Mouse (Mus musculus): ENCODE data around the gene Il2rb. TPM values are rescaled to one million over a fixed set of nuclear protein-coding genes. Genes with fewer than 3 reads are reported as not detected.
A peak's percentile ranks its signal among the peaks of the same experiment; 100 is the strongest.

Il2rb gene
- 0.53 and 0.69 TPM in 2 replicates for polyA plus RNA-seq (2015; fragmentation: Nextera tagmentation; extraction: Ambion mirVana)

DNA sequence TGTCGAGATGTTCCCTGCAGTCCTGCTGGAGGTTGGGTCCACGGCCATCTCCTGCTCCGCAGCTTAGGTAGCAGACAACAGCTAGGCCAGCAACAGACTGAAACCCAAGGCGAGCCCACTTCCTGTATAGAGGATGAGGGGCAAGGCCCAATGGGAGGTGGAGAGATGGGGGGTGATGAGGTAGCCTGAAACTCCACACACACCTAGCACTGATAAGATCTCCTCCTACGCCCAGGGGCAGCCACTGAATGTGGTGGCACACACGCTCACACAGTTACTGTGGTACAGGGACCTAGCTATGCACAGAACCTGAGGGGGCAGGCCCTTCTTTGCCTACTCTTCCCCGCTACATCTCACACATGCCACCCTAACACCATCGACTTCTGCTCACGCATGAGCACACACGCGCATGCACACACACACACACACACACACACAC, at the start of gene Il2rb:
Gene Il2rb (minus strand): TSS at position 304 of the 439 bp plus-strand sequence.
- Histone ChIP-seq H3K4me1 (no peaks in the 10 kb centered on the region), H3K9me3 (no peaks in the 10 kb centered on the region), H3K36me3 (no peaks in the 10 kb centered on the region), H3K27me3 (replicated peaks) (no peaks in the 10 kb centered on the region), H3K4me2 (no peak within 1 kb of the TSS), H3K9ac (no peak within 1 kb of the TSS), H3K4me3 (replicated peaks) (no peak within 1 kb of the TSS), H3K27ac (no peak within 1 kb of the TSS)
- 82% methylated on average over 11 of the region's 11 CpGs for WGBS
- no peak for ATAC-seq (ENCODE audit: insufficient read depth, low FRiP score, low read depth)

DNA sequence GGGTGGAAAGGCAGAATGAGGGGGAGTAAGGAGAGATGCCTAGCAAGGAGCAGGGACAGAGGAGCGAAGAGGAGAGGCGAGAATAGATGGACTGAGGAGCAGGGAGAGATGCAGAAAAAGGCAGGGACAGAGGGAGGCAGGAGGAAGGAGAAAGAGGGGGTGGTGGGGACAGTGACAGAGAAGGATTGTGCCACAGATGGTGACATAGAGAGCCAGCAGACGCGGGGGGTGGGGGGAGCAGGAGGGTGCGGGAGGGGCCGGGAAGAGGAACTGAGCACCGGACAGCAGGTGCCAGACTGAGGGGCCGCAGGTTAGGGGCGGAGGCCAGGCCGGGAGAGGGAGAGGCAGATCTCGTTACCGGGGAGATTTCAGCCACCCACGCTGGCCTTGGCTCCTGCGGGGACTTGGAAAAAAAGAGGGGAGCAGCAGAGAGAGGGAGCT, 49.5 kb upstream of the Il2rb start, which contains the start of gene Sstr3:
Gene Sstr3 (minus strand): TSS at position 125 of the 441 bp plus-strand sequence.
- no peak within 1 kb of the TSS for H3K27ac ChIP-seq
- H3K9me3 ChIP-seq = no peaks in the 10 kb centered on the region
- no peak within 1 kb of the TSS for H3K9ac ChIP-seq
- no peak within 1 kb of the TSS for H3K4me3 ChIP-seq (replicated peaks)
- peaks cover 11% of the 10 kb centered on the region; the same call in 1 of the 2 replicates for H3K4me1 ChIP-seq
- ATAC-seq (ENCODE audit: insufficient read depth, low FRiP score, low read depth) = no peak
- 9% methylated on average over 14 of the region's 14 CpGs for WGBS
- peaks cover 4% of the 10 kb centered on the region; the same call in 1 of the 2 replicates for H3K27me3 ChIP-seq (replicated peaks)
- no peaks in the 10 kb centered on the region for H3K36me3 ChIP-seq
- no peak within 1 kb of the TSS for H3K4me2 ChIP-seq

DNA sequence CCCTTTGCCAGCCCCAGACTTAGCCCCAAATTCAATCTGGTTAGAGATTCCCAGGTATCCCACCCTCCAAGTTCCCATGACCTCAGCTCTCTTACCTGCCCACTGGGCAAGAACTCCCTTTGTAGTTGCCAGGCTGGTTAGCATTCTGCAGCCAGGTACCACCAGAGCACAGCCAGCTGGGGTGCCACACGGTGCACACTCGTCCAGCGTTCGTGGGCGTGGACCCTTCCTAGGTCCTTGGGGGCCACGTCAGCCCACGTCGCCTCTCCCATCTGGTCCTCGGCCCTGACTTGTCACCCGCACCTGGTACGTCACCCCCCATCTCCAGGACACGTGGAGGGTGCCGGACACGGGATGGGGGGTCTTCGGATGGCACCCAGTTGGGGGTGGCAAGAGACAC, 49.0 kb upstream of the Il2rb start:
- H3K9me3 ChIP-seq = no peaks in the 10 kb centered on the region
- no peak overlapping the region for H3K9ac ChIP-seq
- H3K4me3 ChIP-seq (replicated peaks) = no peak overlapping the region
- peaks cover 11% of the 10 kb centered on the region; the same call in 1 of the 2 replicates for H3K4me1 ChIP-seq
- no peak for ATAC-seq (ENCODE audit: insufficient read depth, low FRiP score, low read depth)
- peaks cover 4% of the 10 kb centered on the region; the same call in 1 of the 2 replicates for H3K27me3 ChIP-seq (replicated peaks)
- H3K4me2 ChIP-seq = no peak overlapping the region
- 72% methylated on average over 15 of the region's 15 CpGs for WGBS
- no peaks in the 10 kb centered on the region for H3K36me3 ChIP-seq
- H3K27ac ChIP-seq = no peak overlapping the region

DNA sequence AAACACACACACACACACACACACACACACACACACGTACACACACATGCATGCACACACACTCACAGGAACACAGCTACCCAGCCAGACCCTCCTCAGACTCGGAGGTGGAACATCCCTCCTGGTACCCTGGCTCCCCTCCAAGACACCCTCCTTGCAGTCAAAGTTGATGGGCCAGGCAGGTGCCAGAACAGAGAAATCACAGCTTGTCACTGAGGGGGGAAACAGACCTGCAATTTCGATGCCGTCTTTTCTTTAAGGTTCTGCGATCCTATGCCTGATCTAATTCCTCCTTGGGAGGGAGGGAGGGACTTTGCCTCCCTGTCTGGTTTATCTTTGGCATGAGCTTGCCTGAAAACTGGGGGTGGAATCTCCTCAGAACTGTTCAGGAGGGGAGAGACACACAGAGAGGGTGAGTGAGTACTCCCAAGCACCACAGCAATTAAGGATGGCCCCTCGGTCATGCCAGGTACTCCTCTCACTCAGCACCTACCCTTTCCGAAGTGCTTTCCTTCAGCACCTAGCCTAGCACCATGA, 47.8 kb upstream of the Il2rb start:
- no peak for ATAC-seq (ENCODE audit: insufficient read depth, low FRiP score, low read depth)
- Histone ChIP-seq H3K36me3 (no peaks in the 10 kb centered on the region), H3K9me3 (no peaks in the 10 kb centered on the region), H3K4me3 (replicated peaks) (no peak overlapping the region), H3K4me2 (no peak overlapping the region), H3K4me1 (peaks cover 7% of the 10 kb centered on the region; the same call in 1 of the 2 replicates), H3K9ac (no peak overlapping the region), H3K27ac (no peak overlapping the region), H3K27me3 (replicated peaks) (peaks cover 4% of the 10 kb centered on the region; the same call in 1 of the 2 replicates)
- 65% methylated on average over 7 of the region's 7 CpGs for WGBS

DNA sequence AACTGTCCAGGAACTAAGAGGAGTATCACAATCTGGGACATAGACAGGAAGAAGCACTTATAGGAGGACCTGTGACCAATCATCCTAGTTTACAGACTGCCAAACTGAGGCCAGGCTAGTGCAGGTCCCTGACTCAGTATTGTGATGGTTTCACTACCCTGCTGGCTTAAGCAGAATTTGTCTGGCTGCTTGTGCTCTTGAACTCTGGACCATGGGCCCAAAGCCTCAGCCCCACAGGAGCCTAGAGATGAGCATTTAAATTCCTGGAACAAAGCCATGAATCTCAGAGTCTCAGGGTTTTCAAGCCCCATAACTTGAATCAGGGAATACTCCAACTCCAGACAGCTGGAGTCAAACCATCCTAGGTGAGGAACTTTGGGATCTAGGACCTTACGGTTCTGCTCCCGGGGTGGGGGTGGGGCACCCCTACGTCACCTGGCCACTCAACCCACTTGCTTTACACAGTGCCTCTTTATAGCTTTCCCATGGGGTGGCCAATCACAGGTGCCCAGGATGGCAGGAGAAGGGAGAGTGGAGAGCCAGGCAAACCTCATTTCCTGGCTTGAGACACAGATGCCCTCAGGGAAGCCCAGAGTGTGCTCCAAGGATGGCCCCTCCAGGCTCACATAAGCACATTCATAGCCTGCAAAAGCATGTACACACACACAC, 47.2 kb upstream of the Il2rb start:
- Histone ChIP-seq H3K4me1 (peaks cover 7% of the 10 kb centered on the region; the same call in 1 of the 2 replicates), H3K27me3 (replicated peaks) (peaks cover 4% of the 10 kb centered on the region; the same call in 1 of the 2 replicates), H3K36me3 (no peaks in the 10 kb centered on the region), H3K27ac (no peak overlapping the region), H3K4me2 (no peak overlapping the region), H3K4me3 (replicated peaks) (no peak overlapping the region), H3K9ac (no peak overlapping the region), H3K9me3 (no peaks in the 10 kb centered on the region)
- 73% methylated on average over 3 of the region's 3 CpGs for WGBS
- ATAC-seq (ENCODE audit: insufficient read depth, low FRiP score, low read depth) = no peak

DNA sequence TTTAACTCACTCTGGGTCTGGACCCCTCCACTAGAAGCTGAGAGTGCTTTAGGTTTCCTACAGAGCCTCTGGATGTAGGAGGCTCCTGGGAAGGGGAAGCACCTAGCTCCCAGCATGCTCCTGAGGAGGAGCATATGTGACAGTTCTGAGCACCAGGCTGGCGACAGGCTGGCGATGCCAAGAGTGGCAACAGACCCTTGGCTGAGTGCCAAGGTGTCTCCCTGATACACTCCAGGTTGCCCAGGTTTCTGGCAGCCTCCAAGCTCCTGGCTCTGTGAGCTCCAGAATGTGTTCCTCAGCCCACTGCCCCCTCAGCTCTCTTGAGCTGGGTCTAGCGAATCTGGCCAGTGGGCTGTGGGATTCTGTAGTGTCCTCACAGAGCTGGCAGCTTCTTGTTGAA, 46.5 kb upstream of the Il2rb start:
- H3K9me3 ChIP-seq = no peaks in the 10 kb centered on the region
- H3K36me3 ChIP-seq = no peaks in the 10 kb centered on the region
- no peak overlapping the region for H3K27ac ChIP-seq
- H3K4me2 ChIP-seq = no peak overlapping the region
- no peak overlapping the region for H3K9ac ChIP-seq
- no peak for ATAC-seq (ENCODE audit: insufficient read depth, low FRiP score, low read depth)
- H3K27me3 ChIP-seq (replicated peaks) = peaks cover 4% of the 10 kb centered on the region; the same call in 1 of the 2 replicates
- no peak overlapping the region for H3K4me3 ChIP-seq (replicated peaks)
- WGBS = 58% methylated on average over 3 of the region's 3 CpGs
- peaks cover 7% of the 10 kb centered on the region; the same call in 1 of the 2 replicates for H3K4me1 ChIP-seq

DNA sequence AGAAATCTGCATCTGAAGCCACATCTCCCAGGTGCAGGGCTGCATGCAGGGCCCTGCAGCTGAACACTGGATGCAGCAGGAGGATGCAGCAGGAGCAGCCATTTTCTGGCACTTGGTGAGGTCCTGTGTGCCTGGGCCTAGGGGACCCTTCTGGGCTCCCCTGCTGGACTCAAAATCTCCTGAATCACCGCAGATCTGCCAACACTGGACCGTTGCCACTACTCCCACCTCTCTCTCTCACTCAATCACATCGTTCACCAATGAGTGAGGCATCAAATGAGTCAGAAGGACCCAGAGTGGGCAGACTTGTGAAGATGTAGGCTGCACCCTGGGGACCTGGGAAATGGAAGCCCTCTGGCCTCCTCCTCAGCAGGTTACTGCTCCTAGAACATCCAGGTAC, 46.0 kb upstream of the Il2rb start:
- Histone ChIP-seq H3K4me3 (replicated peaks) (no peak overlapping the region), H3K27ac (no peak overlapping the region), H3K9me3 (no peaks in the 10 kb centered on the region), H3K4me1 (peaks cover 7% of the 10 kb centered on the region; the same call in 1 of the 2 replicates), H3K4me2 (no peak overlapping the region), H3K36me3 (no peaks in the 10 kb centered on the region), H3K9ac (no peak overlapping the region), H3K27me3 (replicated peaks) (peaks cover 4% of the 10 kb centered on the region; the same call in 1 of the 2 replicates)
- 74% methylated on average over 3 of the region's 3 CpGs for WGBS
- ATAC-seq (ENCODE audit: insufficient read depth, low FRiP score, low read depth) = no peak

DNA sequence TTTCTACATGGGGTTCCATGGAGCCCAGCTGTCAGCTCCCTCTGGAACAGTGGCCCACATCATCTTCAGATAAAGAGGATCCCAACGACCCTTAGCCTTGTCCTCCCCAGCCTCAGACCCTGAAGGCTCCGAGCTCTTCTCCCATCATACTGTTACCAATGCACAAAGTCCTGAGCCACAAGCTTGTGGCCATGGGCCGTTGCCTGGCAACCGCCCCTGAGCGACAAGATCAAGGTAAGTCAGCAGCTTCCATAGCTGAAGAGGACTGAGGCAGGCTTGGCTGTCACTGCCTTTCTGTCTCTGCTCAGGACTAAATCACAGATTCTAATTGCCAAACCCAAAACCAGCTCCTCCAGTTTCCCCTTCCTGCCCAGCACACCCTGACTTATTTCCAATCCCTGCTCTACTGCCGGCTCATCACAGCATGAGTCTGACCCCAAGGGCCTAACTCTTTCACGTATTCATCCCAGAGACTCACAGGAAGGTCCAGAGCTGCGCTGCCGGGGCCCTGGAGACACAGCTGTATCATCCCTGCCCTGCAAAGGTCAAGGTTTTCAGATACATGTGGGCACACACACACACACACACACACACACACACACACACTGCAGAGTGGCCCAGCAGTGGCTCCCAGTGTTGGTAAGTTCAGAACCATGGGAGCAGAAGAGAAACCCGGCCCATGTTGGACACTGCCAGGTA, 40.8 kb upstream of the Il2rb start:
- 63% methylated on average over 10 of the region's 10 CpGs for WGBS
- Histone ChIP-seq H3K4me3 (replicated peaks) (no peak overlapping the region), H3K27ac (no peak overlapping the region), H3K36me3 (no peaks in the 10 kb centered on the region), H3K4me2 (no peak overlapping the region), H3K9ac (no peak overlapping the region), H3K9me3 (no peaks in the 10 kb centered on the region), H3K4me1 (peaks cover 11% of the 10 kb centered on the region), H3K27me3 (replicated peaks) (no peaks in the 10 kb centered on the region)
- no peak for ATAC-seq (ENCODE audit: insufficient read depth, low FRiP score, low read depth)

DNA sequence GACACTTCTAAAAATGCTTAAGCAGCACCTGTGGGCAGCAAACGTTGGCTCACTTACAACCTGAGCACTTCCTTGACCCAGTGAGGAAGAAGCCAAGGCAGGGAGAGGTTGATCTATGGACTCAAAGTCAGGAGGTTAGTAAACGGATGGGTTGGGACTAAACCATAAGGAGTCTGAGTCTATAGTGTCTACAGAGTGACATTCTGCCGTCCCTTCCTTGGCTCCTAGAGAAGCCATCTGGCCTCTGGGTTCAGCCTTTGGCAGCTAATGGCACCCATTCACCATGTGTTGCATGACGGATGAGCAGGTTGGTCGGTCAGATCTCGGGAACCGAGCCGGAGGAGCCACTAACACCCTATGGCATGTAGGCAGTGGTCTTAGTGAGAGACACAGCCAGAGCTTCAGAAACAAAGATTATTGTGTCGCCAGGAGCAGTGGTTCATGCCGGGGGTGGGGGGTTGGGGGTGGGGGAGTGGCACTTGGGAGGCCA, 38.3 kb upstream of the Il2rb start:
- Histone ChIP-seq H3K4me2 (no peak overlapping the region), H3K9me3 (no peaks in the 10 kb centered on the region), H3K4me1 (peaks cover 27% of the 10 kb centered on the region), H3K27me3 (replicated peaks) (no peaks in the 10 kb centered on the region), H3K9ac (no peak overlapping the region), H3K4me3 (replicated peaks) (no peak overlapping the region), H3K27ac (peak overlapping the region; percentile 90), H3K36me3 (no peaks in the 10 kb centered on the region)
- no peak for ATAC-seq (ENCODE audit: insufficient read depth, low FRiP score, low read depth)
- 64% methylated on average over 10 of the region's 10 CpGs for WGBS

DNA sequence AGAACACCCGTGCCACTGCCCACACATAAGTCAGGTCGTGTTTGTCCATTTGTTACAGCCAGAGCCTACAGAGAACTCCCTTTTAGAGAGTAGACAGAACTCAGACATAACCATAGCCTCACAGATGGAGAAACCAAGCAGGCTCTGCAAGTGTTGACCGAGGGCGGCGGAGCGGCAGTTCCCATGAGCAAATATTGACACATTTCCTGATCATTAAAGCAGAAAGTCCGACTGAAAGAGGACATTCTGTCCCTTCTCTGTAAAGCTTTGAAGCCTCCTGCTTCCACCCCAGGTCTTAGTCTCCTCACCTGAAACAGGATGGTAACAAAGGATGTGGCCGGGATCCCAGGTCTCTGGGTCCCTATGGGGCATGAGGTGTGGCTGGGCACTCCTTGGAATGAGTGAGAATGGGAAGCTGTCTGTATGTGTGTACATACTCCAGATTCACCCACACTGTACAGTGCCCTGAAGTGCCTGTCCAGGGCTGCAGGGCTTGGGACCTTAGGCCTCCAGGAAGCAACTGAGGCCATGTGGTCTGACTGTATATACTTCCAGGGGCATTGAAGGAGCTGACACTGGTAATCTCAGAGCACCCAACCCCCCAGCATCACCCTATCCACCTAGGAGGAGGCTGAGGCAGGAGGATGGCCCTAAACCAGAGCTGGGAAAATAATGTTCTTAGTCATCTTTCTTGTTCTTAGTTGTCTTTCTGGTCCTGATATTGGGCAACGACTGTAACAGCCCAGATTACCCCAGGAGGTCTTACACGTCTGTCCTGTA, 37.7 kb upstream of the Il2rb start:
- no peak overlapping the region for H3K4me3 ChIP-seq (replicated peaks)
- no peak overlapping the region for H3K9ac ChIP-seq
- H3K4me2 ChIP-seq = peak overlapping the region; percentile 55; the same call in 1 of the 2 replicates
- H3K27me3 ChIP-seq (replicated peaks) = no peaks in the 10 kb centered on the region
- no peaks in the 10 kb centered on the region for H3K36me3 ChIP-seq
- H3K27ac ChIP-seq = peak overlapping the region; percentile 90
- WGBS = 53% methylated on average over 10 of the region's 10 CpGs
- no peaks in the 10 kb centered on the region for H3K9me3 ChIP-seq
- peaks cover 30% of the 10 kb centered on the region for H3K4me1 ChIP-seq
- peak; percentile 30 for ATAC-seq (ENCODE audit: insufficient read depth, low FRiP score, low read depth)

DNA sequence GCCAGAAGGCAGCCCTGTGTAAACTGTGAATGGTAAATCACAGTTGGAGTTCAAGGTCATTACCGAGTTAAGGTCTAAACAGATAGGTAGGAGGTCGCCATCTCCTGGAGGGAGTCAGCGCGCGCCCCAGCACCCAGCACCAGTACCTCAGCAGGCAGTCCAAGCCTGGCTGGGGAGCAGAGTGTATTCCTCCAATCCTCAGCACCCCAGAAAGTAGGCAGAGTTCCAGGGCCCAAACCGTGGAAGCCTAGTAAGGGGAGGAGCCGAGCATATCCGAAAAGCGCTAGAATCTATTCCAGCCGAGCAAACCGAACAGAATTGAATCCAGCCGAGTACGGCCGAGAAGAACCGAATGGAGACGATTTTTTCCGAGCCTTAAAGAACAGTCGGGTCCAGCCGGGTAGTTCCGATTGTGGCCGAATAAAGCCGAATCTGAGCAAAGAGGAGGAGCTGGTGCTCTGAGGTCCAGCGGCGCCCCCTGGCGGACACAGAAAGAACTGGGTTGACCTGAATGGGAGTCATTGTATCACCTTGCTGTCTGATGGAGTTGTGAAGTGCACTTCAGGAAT, 36.9 kb upstream of the Il2rb start:
- no peaks in the 10 kb centered on the region for H3K9me3 ChIP-seq
- H3K4me3 ChIP-seq (replicated peaks) = peak overlapping the region; percentile 27
- H3K9ac ChIP-seq = peak overlapping the region; percentile 39; the same call in 1 of the 2 replicates
- ATAC-seq (ENCODE audit: insufficient read depth, low FRiP score, low read depth) = peak; percentile 74
- H3K36me3 ChIP-seq = no peaks in the 10 kb centered on the region
- H3K27ac ChIP-seq = peak overlapping the region; percentile 90
- WGBS = under 1% methylated on average over 25 of the region's 25 CpGs
- peak overlapping the region; percentile 55 for H3K4me2 ChIP-seq
- H3K27me3 ChIP-seq (replicated peaks) = no peaks in the 10 kb centered on the region
- peaks cover 30% of the 10 kb centered on the region for H3K4me1 ChIP-seq

All from stomach, embryonic 15.5 days (tissue).